Mouse (Mus musculus): ENCODE measurements around the gene Chst10.

- no peak for TF ChIP-seq POU5F1 (IDR thresholded peaks at IDR 0.05; ENCODE audit: borderline replicate concordance, low read length)
- no peak for TF ChIP-seq CTCF (conservative IDR thresholded peaks at IDR 0.05; ENCODE audit: low read length)
Observed at GRCm38 (mm10) chr1:38882746-38883145, 15.2 kb downstream of the Chst10 start.

Data from E14TG2a.4 (cell line).